Mouse (Mus musculus) intestine, embryonic 15.5 days (tissue): Measurements from ENCODE around the gene Gnb2. TPM values are rescaled to one million over a fixed set of nuclear protein-coding genes. Genes with fewer than 3 reads are reported as not detected.

Source experiments
- ATAC-seq: fragments of 200-750 bp; cut with Nextera tagmentation; 2 replicates; pipeline ENCODE4 v1.8.0; 2017; ENCODE audit warnings: moderate TSS enrichment, moderate library complexity
- H3K27ac ChIP-seq: fragments of 300-500 bp; sonication (generic); 2 replicates; pipeline ENCODE4 v1.5.1; 2015; ENCODE audit warnings: mild to moderate bottlenecking, inconsistent platforms
- H3K27me3 ChIP-seq: fragments of 300-500 bp; sonication (generic); replicated peaks from 2 replicates; pipeline ENCODE4 v1.6.1; 2015; ENCODE audit warnings: inconsistent platforms
- H3K36me3 ChIP-seq: fragments of 300-500 bp; sonication (generic); 2 replicates; pipeline ENCODE4 v1.6.1; 2015; ENCODE audit warnings: inconsistent platforms
- H3K4me1 ChIP-seq: fragments of 300-500 bp; sonication (generic); replicated peaks from 2 replicates; pipeline ENCODE4 v1.6.1; 2015; ENCODE audit warnings: inconsistent platforms
- H3K4me2 ChIP-seq: fragments of 300-500 bp; sonication (generic); replicated peaks from 2 replicates; pipeline ENCODE4 v1.6.1; 2015; ENCODE audit warnings: mild to moderate bottlenecking, inconsistent platforms
- H3K4me3 ChIP-seq: fragments of 300-500 bp; sonication (generic); replicated peaks from 2 replicates; pipeline ENCODE4 v1.5.1; 2015; ENCODE audit warnings: inconsistent platforms
- H3K9ac ChIP-seq: fragments of 300-500 bp; sonication (generic); 2 replicates; pipeline ENCODE4 v1.6.1; 2015; ENCODE audit warnings: inconsistent platforms
- H3K9me3 ChIP-seq: fragments of 300-500 bp; sonication (generic); 2 replicates; pipeline ENCODE4 v1.6.1; 2016; ENCODE audit warnings: inconsistent platforms
- WGBS: fragments of 180-500 bp; shearing (Covaris S2); methylation state at CpG from one replicate; pipeline ENCODE4 v1.1.7; 2015; 5-methylcytosine and 5-hydroxymethylcytosine counted together
- polyA plus RNA-seq: library from polyadenylated mRNA; unstranded; fragments of >200 nt; fragmentation: Nextera tagmentation; extraction: Ambion mirVana; gene quantifications from 2 replicates; pipeline ENCODE4 v1.2.1, GENCODE M21; 2015

Gnb2 gene
- polyA plus RNA-seq, 1 experiment from 2014 or later = 341 TPM

GRCm38 (mm10) chr5:137562965-137563364 lies 29.7 kb upstream of the Gnb2 start:
- WGBS = 67% methylated on average over 10 of the region's 10 CpGs
- H3K4me2 ChIP-seq = no peak overlapping the region
- no peak overlapping the region for H3K9ac ChIP-seq
- no peaks in the 10 kb centered on the region for H3K36me3 ChIP-seq
- no peak overlapping the region for H3K27ac ChIP-seq
- H3K4me3 ChIP-seq = no peak overlapping the region
- no peak for ATAC-seq
- no peaks in the 10 kb centered on the region for H3K4me1 ChIP-seq
- no peaks in the 10 kb centered on the region for H3K9me3 ChIP-seq
- H3K27me3 ChIP-seq = no peaks in the 10 kb centered on the region

- Histone ChIP-seq H3K27me3 (no peaks in the 10 kb centered on the region), H3K9ac (no peak overlapping the region), H3K9me3 (no peaks in the 10 kb centered on the region), H3K4me3 (no peak overlapping the region), H3K27ac (no peak overlapping the region), H3K4me1 (no peaks in the 10 kb centered on the region), H3K36me3 (no peaks in the 10 kb centered on the region), H3K4me2 (no peak overlapping the region)
- no peak for ATAC-seq
- WGBS = 61% methylated on average over 6 of the region's 6 CpGs
Measured at GRCm38 (mm10) chr5:137561556-137561955, 28.2 kb upstream of the Gnb2 start.

GRCm38 (mm10) chr5:137553898-137554297 lies 20.6 kb upstream of the Gnb2 start:
- H3K4me3 ChIP-seq = no peak overlapping the region
- peak overlapping the region; percentile 54 for H3K4me2 ChIP-seq
- no peak overlapping the region for H3K27ac ChIP-seq
- no peak for ATAC-seq
- no peaks in the 10 kb centered on the region for H3K36me3 ChIP-seq
- H3K9me3 ChIP-seq = no peaks in the 10 kb centered on the region
- H3K27me3 ChIP-seq = peaks cover 21% of the 10 kb centered on the region
- H3K4me1 ChIP-seq = no peaks in the 10 kb centered on the region
- 40% methylated on average over 11 of the region's 11 CpGs for whole genome bisulfite sequencing
- H3K9ac ChIP-seq = no peak overlapping the region

GRCm38 (mm10) chr5:137553411-137553837 lies 20.1 kb upstream of the Gnb2 start, which contains the start of gene Actl6b:
Actl6b (plus strand) TSS chr5:137553517.
- WGBS = under 1% methylated on average over 37 of the region's 37 CpGs
- no peak within 1 kb of the TSS for H3K9ac ChIP-seq
- H3K27me3 ChIP-seq = peaks cover 21% of the 10 kb centered on the region
- H3K4me3 ChIP-seq = peak within 1 kb of the TSS; percentile 18
- H3K9me3 ChIP-seq = no peaks in the 10 kb centered on the region
- no peaks in the 10 kb centered on the region for H3K4me1 ChIP-seq
- no peak within 1 kb of the TSS for H3K27ac ChIP-seq
- H3K36me3 ChIP-seq = no peaks in the 10 kb centered on the region
- peak; percentile 83 for ATAC-seq
- H3K4me2 ChIP-seq = peak within 1 kb of the TSS; percentile 54

- no peaks in the 10 kb centered on the region for H3K4me1 ChIP-seq
- no peak overlapping the region for H3K27ac ChIP-seq
- no peaks in the 10 kb centered on the region for H3K36me3 ChIP-seq
- H3K27me3 ChIP-seq = peaks cover 21% of the 10 kb centered on the region
- no peak overlapping the region for H3K9ac ChIP-seq
- 28% methylated on average over 6 of the region's 6 CpGs for WGBS
- no peaks in the 10 kb centered on the region for H3K9me3 ChIP-seq
- H3K4me2 ChIP-seq = peak overlapping the region; percentile 54
- no peak for ATAC-seq
- peak overlapping the region; percentile 18 for H3K4me3 ChIP-seq
Measured at GRCm38 (mm10) chr5:137553000-137553399, 19.7 kb upstream of the Gnb2 start.

- Histone ChIP-seq H3K4me1 (no peaks in the 10 kb centered on the region), H3K9ac (no peak overlapping the region), H3K36me3 (no peaks in the 10 kb centered on the region), H3K9me3 (no peaks in the 10 kb centered on the region), H3K4me3 (no peak overlapping the region), H3K4me2 (no peak overlapping the region), H3K27ac (no peak overlapping the region), H3K27me3 (peaks cover 21% of the 10 kb centered on the region)
- no peak for ATAC-seq
- WGBS = 74% methylated on average over 5 of the region's 5 CpGs
Measured at GRCm38 (mm10) chr5:137551119-137551518, 17.8 kb upstream of the Gnb2 start.

- Histone ChIP-seq H3K4me1 (no peaks in the 10 kb centered on the region), H3K9ac (no peak overlapping the region), H3K9me3 (no peaks in the 10 kb centered on the region), H3K4me2 (no peak overlapping the region), H3K27ac (no peak overlapping the region), H3K4me3 (no peak overlapping the region), H3K36me3 (no peaks in the 10 kb centered on the region), H3K27me3 (peaks cover 17% of the 10 kb centered on the region)
- 83% methylated on average over 2 of the region's 2 CpGs for WGBS
- ATAC-seq = no peak
Measured at GRCm38 (mm10) chr5:137549840-137550239, 16.5 kb upstream of the Gnb2 start.

- Histone ChIP-seq H3K9me3 (no peaks in the 10 kb centered on the region), H3K36me3 (no peaks in the 10 kb centered on the region), H3K27ac (no peak overlapping the region), H3K9ac (no peak overlapping the region), H3K4me3 (no peak overlapping the region), H3K27me3 (no peaks in the 10 kb centered on the region), H3K4me2 (no peak overlapping the region), H3K4me1 (no peaks in the 10 kb centered on the region)
- no peak for ATAC-seq
- 82% methylated on average over 4 of the region's 4 CpGs for WGBS
Measured at GRCm38 (mm10) chr5:137545596-137545995, 12.3 kb upstream of the Gnb2 start.

GRCm38 (mm10) chr5:137544926-137545325 lies 11.6 kb upstream of the Gnb2 start:
- Histone ChIP-seq H3K9me3 (no peaks in the 10 kb centered on the region), H3K27me3 (no peaks in the 10 kb centered on the region), H3K36me3 (no peaks in the 10 kb centered on the region), H3K27ac (no peak overlapping the region), H3K4me2 (no peak overlapping the region), H3K9ac (no peak overlapping the region), H3K4me3 (no peak overlapping the region), H3K4me1 (no peaks in the 10 kb centered on the region)
- WGBS = 51% methylated on average over 6 of the region's 6 CpGs
- ATAC-seq = no peak

- ATAC-seq = no peak
Measured at GRCm38 (mm10) chr5:137541768-137542540, 8.6 kb upstream of the Gnb2 start.

GRCm38 (mm10) chr5:137540991-137541390 lies 7.7 kb upstream of the Gnb2 start:
- no peak overlapping the region for H3K4me2 ChIP-seq
- ATAC-seq = no peak
- 74% methylated on average over 6 of the region's 6 CpGs for WGBS
- H3K27me3 ChIP-seq = no peaks in the 10 kb centered on the region
- H3K9me3 ChIP-seq = no peaks in the 10 kb centered on the region
- H3K4me3 ChIP-seq = no peak overlapping the region
- no peak overlapping the region for H3K27ac ChIP-seq
- no peaks in the 10 kb centered on the region for H3K4me1 ChIP-seq
- no peaks in the 10 kb centered on the region for H3K36me3 ChIP-seq
- no peak overlapping the region for H3K9ac ChIP-seq

More at GRCm38 (mm10) chr5:137541768-137542540, 8.6 kb upstream of the Gnb2 start:
- Histone ChIP-seq H3K27me3 (no peaks in the 10 kb centered on the region), H3K4me3 (no peak overlapping the region), H3K4me1 (no peaks in the 10 kb centered on the region), H3K27ac (no peak overlapping the region), H3K9ac (no peak overlapping the region), H3K9me3 (no peaks in the 10 kb centered on the region), H3K4me2 (no peak overlapping the region), H3K36me3 (no peaks in the 10 kb centered on the region)
- WGBS = 70% methylated on average over 5 of the region's 5 CpGs

- Histone ChIP-seq H3K9me3 (no peaks in the 10 kb centered on the region), H3K9ac (no peak overlapping the region), H3K4me2 (no peak overlapping the region), H3K36me3 (no peaks in the 10 kb centered on the region), H3K27me3 (no peaks in the 10 kb centered on the region), H3K4me1 (no peaks in the 10 kb centered on the region), H3K27ac (no peak overlapping the region), H3K4me3 (no peak overlapping the region)
- WGBS = 51% methylated on average over 7 of the region's 7 CpGs
- ATAC-seq = no peak
Measured at GRCm38 (mm10) chr5:137539291-137539801, 6.0 kb upstream of the Gnb2 start.

- Histone ChIP-seq H3K27me3 (no peaks in the 10 kb centered on the region), H3K36me3 (no peaks in the 10 kb centered on the region), H3K27ac (no peak overlapping the region), H3K4me2 (no peak overlapping the region), H3K4me1 (peaks cover 3% of the 10 kb centered on the region; the same call in 1 of the 2 replicates), H3K9ac (no peak overlapping the region), H3K4me3 (no peak overlapping the region), H3K9me3 (no peaks in the 10 kb centered on the region)
- WGBS = 57% methylated on average over 4 of the region's 4 CpGs
- no peak for ATAC-seq
Measured at GRCm38 (mm10) chr5:137537461-137537860, 4.2 kb upstream of the Gnb2 start.
